Mouse (Mus musculus) testis, adult 2 months (tissue): Measurements from ENCODE around the gene B2m.

Experiments
- CTCF ChIP-seq: fragments of 200-500 bp; IDR thresholded peaks from 2 replicates; pipeline ENCODE4 v1.5.1; 2012; ENCODE audit warnings: low read depth, mild to moderate bottlenecking, inconsistent platforms, low read length, moderate library complexity; ENCODE audit not compliant: control insufficient read depth, insufficient read depth, insufficient replicate concordance
- POLR2A ChIP-seq: fragments of 200-500 bp; IDR thresholded peaks from 2 replicates; pipeline ENCODE4 v1.6.1; 2012; ENCODE audit warnings: low read depth, mild to moderate bottlenecking, inconsistent platforms, low read length, moderate library complexity; ENCODE audit not compliant: control insufficient read depth

DNA sequence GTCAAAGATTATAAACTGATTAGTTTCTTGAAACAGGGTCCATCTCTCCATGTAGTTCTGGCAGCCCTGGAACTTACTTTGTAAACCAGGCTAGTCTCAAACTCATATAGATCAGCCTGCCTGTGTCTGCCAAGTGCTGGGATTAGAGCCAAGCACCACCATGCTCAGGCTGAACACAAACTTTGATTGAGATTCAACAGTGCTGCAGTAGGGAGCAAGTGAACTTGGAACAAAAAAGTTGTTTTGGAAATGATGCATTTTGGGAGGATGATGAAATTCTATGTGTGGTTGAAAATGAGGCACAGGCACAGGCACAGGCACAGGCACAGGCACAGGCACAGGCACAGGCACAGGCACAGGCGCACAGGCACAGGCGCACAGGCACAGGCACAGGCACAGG is 24.7 kb downstream of the B2m start:
- TF ChIP-seq CTCF, result no peak
- TF ChIP-seq POLR2A, result no peak
